Mouse (Mus musculus): ENCODE data around the gene Sapcd1. TPM values are rescaled to one million over a fixed set of nuclear protein-coding genes. Genes with fewer than 3 reads are reported as not detected.
"Not testable (repeated sequence)": the region's sequence is repeated elsewhere in the genome, so short reads cannot be mapped to it uniquely, and the experiment has no call there.

Gene Sapcd1
- total RNA-seq, 2 experiments from 2014 or later: 2.8 to 3.1 TPM

GRCm38 (mm10) chr17:35007387-35007991 lies 20.3 kb downstream of the Sapcd1 start:
- no peak for DNase-seq

DNA sequence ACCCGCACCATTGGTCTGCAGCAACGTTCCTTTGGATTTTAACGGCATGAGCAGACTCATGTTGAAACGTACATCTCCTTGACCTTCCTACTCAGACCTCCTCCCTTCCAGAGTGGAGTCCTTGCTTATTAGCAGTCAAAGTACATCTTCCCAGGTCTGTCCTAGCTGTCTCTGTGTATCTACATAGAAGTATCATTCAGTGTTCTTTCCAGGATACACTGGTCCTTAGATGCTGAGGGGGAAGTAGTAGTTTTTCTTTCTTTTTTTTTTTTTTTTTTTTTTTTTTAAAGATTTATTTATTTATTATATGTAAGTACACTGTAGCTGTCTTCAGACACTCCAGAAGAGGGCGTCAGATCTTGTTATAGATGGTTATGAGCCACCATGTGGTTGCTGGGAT lies 21.9 kb downstream of the Sapcd1 start:
- not testable (repeated sequence) for DNase-seq

DNA sequence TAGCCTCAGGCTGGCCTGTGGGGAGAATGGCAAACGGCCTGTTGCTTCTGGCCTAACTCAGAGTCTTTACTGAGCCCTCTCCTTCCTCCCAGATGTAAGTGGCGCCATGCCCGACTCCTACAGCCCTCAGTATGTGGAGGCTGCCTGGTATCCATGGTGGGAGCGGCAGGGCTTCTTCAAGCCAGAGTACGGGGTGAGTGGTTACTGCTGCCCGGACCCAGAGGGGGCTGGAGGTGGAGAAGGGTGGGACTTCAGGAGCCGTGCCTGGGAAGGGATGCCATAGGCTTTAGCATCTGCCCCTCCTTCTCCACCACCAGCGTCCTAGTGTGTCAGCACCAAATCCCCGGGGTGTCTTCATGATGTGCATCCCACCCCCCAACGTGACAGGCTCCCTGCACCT lies 22.7 kb downstream of the Sapcd1 start:
- no peak for DNase-seq

- DNase-seq: no peak
Measured at GRCm38 (mm10) chr17:35004075-35004717, 23.6 kb downstream of the Sapcd1 start.

- no peak for DNase-seq
Measured at GRCm38 (mm10) chr17:35003022-35003838, 24.6 kb downstream of the Sapcd1 start.

GRCm38 (mm10) chr17:35002153-35002865 lies 25.5 kb downstream of the Sapcd1 start:
- no peak for DNase-seq

DNA sequence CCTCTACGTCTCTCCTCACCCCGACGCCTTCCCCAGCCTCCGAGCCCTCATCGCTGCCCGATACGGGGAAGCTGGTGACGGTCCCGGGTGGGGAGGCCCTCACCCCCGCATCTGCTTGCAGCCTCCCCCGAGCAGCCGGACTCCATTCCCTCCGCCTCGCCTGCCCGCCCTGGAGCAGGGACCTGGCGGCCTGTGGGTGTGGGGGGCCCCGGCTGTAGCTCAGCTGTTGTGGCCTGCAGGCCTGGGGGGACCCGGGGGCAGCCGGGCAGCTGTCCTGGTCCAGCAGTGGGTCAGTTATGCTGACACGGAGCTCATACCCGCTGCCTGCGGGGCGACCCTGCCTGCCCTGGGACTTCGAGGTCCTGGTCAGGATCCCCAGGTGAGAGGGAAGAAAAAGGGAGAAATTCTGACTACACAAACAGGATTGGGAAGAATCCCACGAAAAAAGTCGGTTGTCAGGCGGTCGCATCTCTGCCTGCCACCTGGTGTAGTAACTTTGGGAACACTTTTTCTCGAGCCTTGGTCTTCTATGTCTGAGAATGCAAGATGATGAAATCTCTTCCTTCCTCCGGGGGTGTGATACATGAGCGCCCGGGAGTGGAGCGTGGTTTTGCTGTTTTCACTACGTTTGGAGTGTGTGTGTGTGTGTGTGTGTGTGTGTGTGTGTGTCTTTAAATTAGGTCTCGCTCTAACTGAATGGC lies 26.2 kb downstream of the Sapcd1 start:
- peak; percentile 14 for DNase-seq

DNA sequence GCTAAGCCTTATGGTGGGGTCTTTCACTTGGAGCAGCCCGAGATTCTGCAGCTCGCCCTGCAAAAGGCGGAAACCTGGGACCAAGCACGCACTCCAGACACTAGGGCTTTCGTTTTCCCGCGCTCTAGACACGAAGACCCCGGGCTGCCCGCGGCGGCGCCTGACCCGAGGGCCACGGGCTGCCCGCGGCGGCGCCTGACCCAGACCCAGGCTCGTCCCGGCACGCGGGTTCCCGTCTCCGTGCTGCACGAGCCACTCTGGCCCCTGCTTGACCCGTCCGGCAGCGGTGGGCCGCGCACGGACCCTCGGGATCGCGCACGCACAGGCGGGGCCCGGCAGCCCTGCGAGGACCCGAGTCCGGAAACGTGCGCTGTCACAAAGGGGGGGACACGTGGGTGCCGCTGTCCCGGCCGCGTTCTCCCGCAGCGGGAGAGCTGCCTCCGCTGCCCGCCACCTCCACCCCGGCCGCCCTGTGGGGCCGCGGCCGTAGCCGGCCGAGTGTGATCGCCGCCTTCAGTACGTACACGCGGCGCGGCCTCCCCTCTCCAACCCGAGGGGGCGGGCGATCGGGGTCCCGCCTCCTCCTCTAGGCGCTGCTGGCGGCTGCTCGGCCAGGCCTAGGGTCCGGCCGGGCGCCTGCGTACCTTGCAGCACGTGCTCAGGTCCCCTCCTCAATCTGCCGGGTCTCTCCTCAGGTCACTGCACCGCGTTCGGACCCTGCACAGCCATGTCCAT lies 26.9 kb downstream of the Sapcd1 start, which contains the start of gene Vars:
Vars (plus strand) TSS at position 271 of the 735 bp plus-strand sequence.
- DNase-seq: peak; percentile 85

GRCm38 (mm10) chr17:34999871-35000716 lies 27.7 kb downstream of the Sapcd1 start:
- DNase-seq: not testable (repeated sequence)

DNA sequence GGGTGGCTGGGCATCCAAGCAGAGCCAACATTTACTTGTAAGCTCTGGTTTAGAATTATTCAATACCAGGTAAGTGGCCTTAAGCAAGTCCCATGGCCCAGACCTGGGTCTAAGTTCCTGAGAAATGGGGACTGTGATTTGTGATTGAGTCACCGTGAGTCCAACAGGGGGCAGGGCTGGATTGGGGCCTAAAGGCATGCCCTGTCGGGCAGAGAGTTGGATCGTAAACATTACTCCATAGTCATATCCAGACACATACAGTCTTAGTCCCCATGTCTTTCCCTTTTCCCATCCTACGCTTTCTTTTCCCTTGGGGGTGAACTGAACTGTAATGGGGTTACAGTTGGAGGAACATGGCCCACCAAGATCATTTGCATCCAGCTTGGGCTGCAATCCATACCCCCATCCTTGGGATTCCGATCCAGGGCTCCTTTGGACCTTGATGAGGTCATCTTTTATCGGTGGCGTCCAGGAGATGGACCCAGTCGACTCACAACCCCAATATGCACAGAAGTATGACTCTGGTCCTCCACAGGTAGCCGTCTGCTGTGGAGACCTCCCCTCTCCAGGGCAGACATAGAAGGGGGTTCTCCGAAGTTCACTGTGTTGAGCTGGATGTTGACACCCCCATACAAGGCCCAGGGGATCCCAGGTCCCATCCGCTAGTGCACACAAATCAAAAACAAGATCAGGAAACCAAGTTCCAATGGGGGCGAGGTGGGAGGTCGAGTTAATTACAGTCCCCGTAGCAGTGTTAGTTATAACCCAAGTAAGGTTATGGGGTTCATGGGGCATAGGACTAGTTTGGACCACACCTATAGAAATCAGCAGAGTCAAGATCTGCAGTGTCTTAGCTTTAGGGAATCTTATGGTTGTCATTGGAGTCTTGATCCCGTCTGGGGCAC lies 29.0 kb downstream of the Sapcd1 start:
- no peak for DNase-seq

DNA sequence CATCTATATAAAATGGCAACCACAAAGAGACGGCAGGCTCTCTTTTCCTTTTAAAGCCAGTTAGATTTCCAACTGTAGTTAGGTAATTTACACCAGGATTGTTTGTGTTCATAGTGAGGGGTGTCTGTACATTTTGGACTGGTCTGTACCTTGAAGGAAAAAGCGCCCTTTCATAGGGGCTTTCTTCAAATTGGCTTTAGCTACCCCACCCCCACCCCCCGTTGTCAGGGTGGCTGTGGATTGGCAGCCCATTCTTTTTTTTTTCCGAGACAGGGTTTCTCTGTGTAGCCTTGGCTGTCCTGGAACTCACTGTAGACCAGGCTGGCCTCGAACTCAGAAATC lies 30.7 kb downstream of the Sapcd1 start:
- DNase-seq: no peak

GRCm38 (mm10) chr17:34996411-34997141 lies 31.2 kb downstream of the Sapcd1 start:
- no peak for DNase-seq

DNA sequence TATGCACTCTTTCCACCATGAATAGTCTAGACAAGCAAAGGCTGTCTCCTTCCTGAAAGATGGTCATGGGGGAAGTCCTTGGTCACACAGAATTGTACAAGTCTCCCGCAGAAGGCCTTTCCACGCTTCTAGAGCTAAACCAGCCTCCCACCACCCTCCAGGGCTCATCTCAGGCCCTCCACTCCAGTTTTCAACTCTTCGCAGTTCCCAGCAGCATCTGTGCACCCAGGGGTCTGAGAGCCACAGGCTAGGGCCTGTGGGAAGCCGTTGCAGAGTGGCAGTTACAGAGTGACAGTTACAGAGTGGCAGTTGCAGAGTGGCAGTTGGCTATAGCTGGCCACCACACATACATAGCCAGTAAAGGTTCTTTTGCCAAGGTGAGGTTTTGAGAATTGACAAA lies 31.9 kb downstream of the Sapcd1 start:
- not testable (repeated sequence) for DNase-seq

DNA sequence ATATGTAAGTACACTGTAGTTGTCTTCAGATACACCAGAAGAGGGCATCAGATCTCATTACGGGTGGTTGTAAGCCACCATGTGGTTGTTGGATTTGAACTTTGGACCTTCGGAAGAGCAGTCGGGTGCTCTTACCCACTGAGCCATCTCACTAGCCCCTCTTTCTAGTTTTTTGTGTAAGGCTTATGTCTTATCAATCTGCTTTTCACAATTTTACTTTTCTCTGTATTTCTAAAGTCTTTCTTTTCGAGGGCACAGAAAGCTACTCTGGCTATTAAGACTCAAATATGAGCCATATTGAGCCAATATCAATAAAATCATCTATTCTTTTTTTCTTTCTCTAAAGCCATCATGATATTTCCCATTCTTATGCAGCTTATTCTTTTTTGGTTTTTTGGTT lies 32.6 kb downstream of the Sapcd1 start:
- not testable (repeated sequence) for DNase-seq

DNA sequence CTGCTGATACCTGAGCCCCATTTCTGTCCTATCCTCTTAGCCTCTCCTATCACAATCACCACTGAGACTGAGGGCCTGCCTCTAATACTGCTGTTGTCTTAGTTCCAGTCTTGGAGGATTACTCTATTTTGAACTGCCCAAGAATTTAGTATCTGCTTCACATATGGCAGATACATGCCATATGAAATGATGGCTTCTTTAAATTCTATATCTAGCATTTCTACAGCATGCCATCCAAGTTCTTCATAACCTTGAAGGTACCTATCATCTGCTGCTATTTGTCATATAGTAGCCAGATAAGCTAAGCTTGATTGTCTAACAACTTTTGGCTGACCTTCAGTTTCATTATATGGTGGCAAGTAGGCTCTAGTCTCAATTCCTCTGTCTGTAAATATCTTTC lies 33.1 kb downstream of the Sapcd1 start:
- DNase-seq: no peak

- no peak for DNase-seq
Measured at GRCm38 (mm10) chr17:34984218-34984617, 43.6 kb downstream of the Sapcd1 start.

DNA sequence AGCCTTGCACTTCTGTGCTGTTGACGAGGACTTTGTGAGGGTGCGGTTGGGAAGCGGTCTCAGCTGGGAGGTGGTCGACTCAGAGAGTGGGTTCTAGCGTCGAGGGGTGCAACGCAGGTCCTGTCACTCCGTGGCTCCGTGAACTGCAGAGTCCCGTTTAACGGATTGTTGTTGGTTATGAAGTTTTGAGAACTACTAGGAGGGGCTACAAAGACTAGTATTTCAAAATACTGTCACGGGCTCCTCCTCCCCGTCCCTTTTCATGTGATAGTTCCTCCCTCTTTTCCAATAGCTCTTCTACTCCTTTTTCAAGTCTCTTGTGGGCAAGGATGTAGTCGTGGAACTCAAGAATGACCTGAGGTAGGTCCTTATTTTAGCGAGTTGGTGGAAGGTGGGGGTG lies 45.5 kb downstream of the Sapcd1 start:
- DNase-seq: no peak

GRCm38 (mm10) chr17:34981690-34982180 lies 46.1 kb downstream of the Sapcd1 start, which contains the start of gene Lsm2:
Gene Lsm2 (plus strand): TSS chr17:34981862.
- DNase-seq: peak; percentile 85
